Mouse (Mus musculus) CD4-positive, CD25-positive, alpha-beta regulatory T cell, adult 2 months (primary cell): ENCODE data around the gene Gsdme.

Source experiments
- DNase-seq: peaks from one replicate; pipeline ENCODE4 v3.0.0-alpha.2; 2012; ENCODE audit warnings: low read depth, low spot score

Gene Gsdme

GRCm38 (mm10) chr6:50189376-50189775 is 74.3 kb downstream of the Gsdme start:
- DNase-seq, result no peak

- peak; percentile 27 for DNase-seq
Measured at GRCm38 (mm10) chr6:50187955-50188354, 75.7 kb downstream of the Gsdme start.

GRCm38 (mm10) chr6:50180189-50180588 is 83.5 kb downstream of the Gsdme start:
- DNase-seq, result peak; percentile 46

- DNase-seq, result no peak
Measured at GRCm38 (mm10) chr6:50175736-50176135, 87.9 kb downstream of the Gsdme start.

- DNase-seq, result no peak
Measured at GRCm38 (mm10) chr6:50169771-50170170, 93.9 kb downstream of the Gsdme start.

- no peak for DNase-seq
Measured at GRCm38 (mm10) chr6:50168821-50169220, 94.8 kb downstream of the Gsdme start.

- DNase-seq, result no peak
Measured at GRCm38 (mm10) chr6:50163013-50163412, 100.6 kb downstream of the Gsdme start.

GRCm38 (mm10) chr6:50159842-50160241 is 103.8 kb downstream of the Gsdme start:
- peak; percentile 7 for DNase-seq

GRCm38 (mm10) chr6:50149378-50149777 is 114.3 kb downstream of the Gsdme start:
- no peak for DNase-seq

- DNase-seq, result peak; percentile 45
Measured at GRCm38 (mm10) chr6:50146158-50146557, 117.5 kb downstream of the Gsdme start.

- no peak for DNase-seq
Measured at GRCm38 (mm10) chr6:50139526-50139925, 124.1 kb downstream of the Gsdme start.
